Mouse (Mus musculus) layer of hippocampus, adult 2 months (tissue): ENCODE results near the gene Mitf. TPM values are rescaled to one million over a fixed set of nuclear protein-coding genes. Genes with fewer than 3 reads are reported as not detected.

Experiments used
- DNase-seq, 2 experiments: peaks; one replicate each; pipeline ENCODE4 v3.0.0; 2022; ENCODE audit warnings: low spot score in 2 of 2
- H3K27ac ChIP-seq: fragments of 200-600 bp; 2 replicates; pipeline ENCODE4 v1.8.1; 2022
- H3K4me3 ChIP-seq: fragments of 200-600 bp; 2 replicates; pipeline ENCODE4 v1.8.1; 2022; ENCODE audit warnings: mild to moderate bottlenecking
- CTCF ChIP-seq: fragments of 200-600 bp; conservative IDR thresholded peaks from 2 replicates; pipeline ENCODE4 v1.8.1; 2022; ENCODE audit warnings: antibody characterized with exemption, mild to moderate bottlenecking, moderate library complexity
- total RNA-seq, 2 experiments: library from RNA; stranded (reverse); gene quantifications; 2 replicates each; pipeline ENCODE4 v1.2.3; 2021

Gene Mitf
- total RNA-seq, 2 experiments from 2014 or later: 7.2 to 7.9 TPM

GRCm38 (mm10) chr6:97898085-97898484 lies 91.2 kb downstream of the Mitf start:
- no peak overlapping the region for H3K27ac ChIP-seq
- no peak for TF ChIP-seq CTCF
- no peak overlapping the region for H3K4me3 ChIP-seq
- no peak for DNase-seq

DNA sequence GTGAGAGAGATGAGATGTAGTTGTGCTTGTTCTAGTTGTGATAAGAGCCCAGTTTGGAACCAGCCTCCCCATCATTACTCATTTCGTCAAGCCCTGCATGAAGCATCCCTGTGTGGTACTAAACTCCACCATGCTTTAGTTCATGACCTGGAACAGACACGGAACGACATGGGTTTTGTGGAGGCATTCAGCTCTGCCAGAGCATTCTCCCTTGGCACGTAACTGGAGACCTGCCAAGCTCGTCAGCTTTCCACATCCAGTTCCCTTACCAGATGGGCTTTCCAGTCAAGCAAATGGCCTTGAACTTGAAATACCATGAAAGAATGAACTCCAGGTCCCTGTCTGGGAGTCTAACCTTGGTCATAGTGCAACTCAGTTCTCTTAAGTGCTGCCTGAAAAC lies 94.7 kb downstream of the Mitf start:
- DNase-seq: no peak
- TF ChIP-seq CTCF: no peak
- H3K4me3 ChIP-seq: no peak overlapping the region
- H3K27ac ChIP-seq: no peak overlapping the region

DNA sequence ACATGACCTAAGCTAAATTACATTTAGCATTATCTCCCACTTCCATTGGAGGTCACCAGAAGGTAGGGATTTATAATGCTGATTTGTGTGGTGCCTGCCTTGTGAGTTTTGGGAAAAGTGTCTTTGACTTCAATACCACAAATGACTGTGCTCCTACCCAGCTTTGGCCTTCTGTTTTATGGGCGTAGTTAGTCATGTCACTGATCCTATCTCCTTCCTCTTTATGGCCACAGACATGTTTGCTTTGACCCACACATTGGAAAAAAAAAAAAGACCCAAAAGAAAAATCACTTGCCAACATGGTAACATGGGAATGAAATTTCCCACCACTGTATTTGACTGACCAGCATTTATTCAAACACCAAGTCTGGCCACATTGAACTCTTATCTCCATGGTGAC lies 95.4 kb downstream of the Mitf start:
- DNase-seq: no peak
- Histone ChIP-seq H3K4me3 (no peak overlapping the region), H3K27ac (no peak overlapping the region)
- no peak for TF ChIP-seq CTCF

DNA sequence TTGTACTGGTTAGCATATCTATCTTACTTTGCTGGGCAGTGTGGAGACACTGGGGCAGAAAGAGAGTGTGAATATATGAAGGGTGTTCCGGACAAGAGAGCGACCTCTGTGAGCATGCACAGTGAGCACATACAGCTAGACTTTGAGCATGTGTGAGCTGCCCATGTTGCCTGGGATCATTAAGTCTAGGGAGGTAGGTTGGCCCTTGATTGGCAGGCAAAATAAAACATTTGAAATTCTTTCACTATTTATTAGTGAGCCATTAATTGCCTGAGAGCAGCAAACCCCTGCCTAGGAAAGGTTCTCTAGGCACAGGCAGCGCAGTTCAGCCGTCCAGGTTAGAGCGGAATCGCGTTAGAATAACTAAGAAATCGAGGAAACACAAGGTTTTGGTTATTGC lies 107.9 kb downstream of the Mitf start:
- no peak overlapping the region for H3K4me3 ChIP-seq
- DNase-seq: no peak
- TF ChIP-seq CTCF: no peak

DNA sequence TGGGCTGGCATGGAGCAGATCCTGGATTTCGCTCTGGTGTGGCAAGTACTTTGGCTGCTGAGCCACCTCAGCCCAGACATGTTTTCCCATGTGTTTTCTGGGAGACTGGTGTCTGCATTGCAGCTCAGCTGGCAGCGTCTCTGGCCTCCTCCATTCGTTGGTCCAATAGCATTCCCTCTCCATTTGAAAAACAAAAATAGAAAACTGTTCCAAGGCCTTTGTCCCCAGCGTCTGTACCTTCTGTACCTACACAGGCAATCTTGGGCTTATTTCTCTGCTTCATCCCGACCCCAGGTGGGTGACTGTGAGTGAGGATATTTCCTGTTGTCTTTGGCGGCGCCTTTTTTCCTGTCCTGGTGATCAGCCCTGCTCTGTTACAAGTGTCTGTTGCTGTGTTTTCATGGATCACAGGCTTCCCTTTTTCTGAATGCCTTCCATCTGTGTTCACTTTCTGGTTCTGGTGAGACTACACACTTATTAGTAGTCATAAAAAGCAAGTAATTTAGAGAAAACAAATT lies 109.6 kb downstream of the Mitf start:
- no peak for DNase-seq
- no peak for TF ChIP-seq CTCF
- Histone ChIP-seq H3K4me3 (no peak overlapping the region), H3K27ac (peak overlapping the region; percentile 59; the same call in 1 of the 2 replicates)

More for the DNA sequence above, 107.9 kb downstream of the Mitf start:
- no peak overlapping the region for H3K27ac ChIP-seq

- Histone ChIP-seq H3K27ac (no peak overlapping the region), H3K4me3 (no peak overlapping the region)
- no peak for DNase-seq
- no peak for TF ChIP-seq CTCF
These were observed 111.2 kb downstream of the Mitf start for GRCm38 (mm10) chr6:97918051-97918450.

DNA sequence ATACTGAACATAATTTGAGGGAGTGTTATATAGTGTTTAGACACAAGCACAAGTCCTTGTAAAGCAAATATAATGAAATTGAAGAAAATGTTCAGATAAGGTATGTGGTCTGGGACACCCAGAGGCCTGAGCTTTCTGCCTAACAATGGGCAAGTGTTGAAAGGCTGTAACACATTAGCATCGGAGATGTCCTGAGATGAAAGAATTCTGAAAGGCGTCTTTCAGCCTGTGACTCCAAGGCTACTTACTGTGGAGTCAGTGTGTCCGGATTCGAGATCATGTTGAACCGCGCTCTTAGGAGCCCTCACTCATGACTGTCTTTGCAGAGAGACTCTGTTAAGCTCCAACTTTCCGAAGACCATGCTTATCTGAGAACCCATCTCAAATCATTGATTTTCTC lies 111.6 kb downstream of the Mitf start:
- DNase-seq: no peak
- TF ChIP-seq CTCF: no peak
- Histone ChIP-seq H3K4me3 (no peak overlapping the region), H3K27ac (no peak overlapping the region)

GRCm38 (mm10) chr6:97919287-97919686 lies 112.4 kb downstream of the Mitf start:
- no peak for TF ChIP-seq CTCF
- no peak for DNase-seq
- no peak overlapping the region for H3K4me3 ChIP-seq
- H3K27ac ChIP-seq: no peak overlapping the region

DNA sequence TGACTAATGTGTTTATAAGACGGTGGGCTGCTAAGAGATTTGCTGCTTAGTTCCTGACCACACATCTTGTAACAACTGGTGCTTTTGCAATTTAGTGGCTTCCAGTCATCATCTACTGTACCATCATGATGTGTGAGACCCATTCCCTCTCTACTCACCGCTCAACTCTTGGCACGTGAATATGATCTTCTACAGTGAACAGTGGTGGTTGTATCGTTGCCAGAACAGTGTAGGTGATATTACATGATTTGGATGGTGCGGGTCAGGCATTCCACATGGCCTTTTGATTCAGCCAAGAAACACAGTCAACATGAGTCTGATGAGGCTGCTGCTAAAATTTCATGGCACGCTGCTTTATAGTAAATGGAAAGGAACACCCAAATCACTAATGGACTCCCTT lies 114.7 kb downstream of the Mitf start:
- no peak overlapping the region for H3K27ac ChIP-seq
- no peak for TF ChIP-seq CTCF
- H3K4me3 ChIP-seq: no peak overlapping the region
- no peak for DNase-seq

GRCm38 (mm10) chr6:97924221-97924620 lies 117.4 kb downstream of the Mitf start:
- DNase-seq: no peak
- TF ChIP-seq CTCF: no peak
- Histone ChIP-seq H3K27ac (no peak overlapping the region), H3K4me3 (no peak overlapping the region)

GRCm38 (mm10) chr6:97929051-97929450 lies 122.2 kb downstream of the Mitf start:
- Histone ChIP-seq H3K27ac (no peak overlapping the region), H3K4me3 (no peak overlapping the region)
- DNase-seq: no peak
- TF ChIP-seq CTCF: no peak

DNA sequence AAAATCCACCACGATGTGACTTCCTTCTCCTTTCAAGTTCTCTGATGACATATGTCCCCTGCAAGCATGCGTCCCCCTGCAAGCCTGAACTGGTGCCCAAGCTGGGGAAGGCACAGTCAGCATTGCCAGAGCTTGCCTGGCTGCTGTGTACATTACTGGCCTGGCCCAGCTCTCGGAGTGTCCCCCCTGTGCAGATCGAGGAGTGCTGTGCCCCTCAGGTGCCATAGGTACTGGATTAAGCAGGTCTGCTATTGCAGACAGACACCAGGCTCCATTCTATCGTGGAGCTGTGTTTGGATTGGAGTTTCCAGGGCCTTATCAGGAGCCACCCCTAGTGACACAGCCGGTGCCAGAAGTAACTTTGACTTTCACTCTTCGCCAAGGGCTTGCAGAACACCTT lies 122.6 kb downstream of the Mitf start:
- TF ChIP-seq CTCF: no peak
- H3K4me3 ChIP-seq: no peak overlapping the region
- no peak overlapping the region for H3K27ac ChIP-seq
- DNase-seq: no peak

DNA sequence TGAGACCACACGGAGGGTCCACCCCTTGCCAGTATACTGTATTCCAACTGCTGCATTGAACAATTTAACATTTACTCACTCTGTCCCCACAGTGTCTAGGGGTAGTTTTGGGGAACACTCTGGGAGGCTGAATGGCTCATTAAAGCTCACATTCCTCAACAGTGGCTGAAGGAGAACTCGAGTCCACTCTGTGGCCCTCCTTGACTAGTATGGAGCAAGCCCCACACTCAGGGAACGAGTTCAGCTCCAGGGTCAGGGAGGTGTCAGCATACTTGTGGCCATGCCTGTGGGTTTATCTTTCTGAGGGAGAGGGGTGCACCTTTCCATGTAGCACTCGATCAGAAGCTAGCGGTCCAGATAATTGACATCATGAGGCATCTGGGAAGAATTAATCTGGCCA lies 130.3 kb downstream of the Mitf start:
- no peak for TF ChIP-seq CTCF
- H3K27ac ChIP-seq: no peak overlapping the region
- DNase-seq: no peak
- no peak overlapping the region for H3K4me3 ChIP-seq

- no peak for TF ChIP-seq CTCF
- Histone ChIP-seq H3K4me3 (peak overlapping the region; percentile 20; the same call in 1 of the 2 replicates), H3K27ac (no peak overlapping the region)
- DNase-seq: no peak
These were observed 131.2 kb downstream of the Mitf start for GRCm38 (mm10) chr6:97937897-97938614.
